Mouse (Mus musculus): ENCODE results near the gene Fgd6. TPM values are rescaled to one million over a fixed set of nuclear protein-coding genes. Genes with fewer than 3 reads are reported as not detected.
A peak's percentile ranks its signal among the peaks of the same experiment; 100 is the strongest.

Gene Fgd6
- total and polyA plus RNA-seq, 3 experiments: 1.2 to 2.8 TPM; not detected in 1

GRCm38 (mm10) chr10:94122595-94122994, 86.8 kb downstream of the Fgd6 start:
- Histone ChIP-seq H3K9ac (ENCODE audit: control insufficient read depth, low read depth, low read length, poor library complexity, severe bottlenecking) (no peak overlapping the region), H3K36me3 (ENCODE audit: control insufficient read depth in 1 of 2, insufficient read depth in 2 of 2, low read length in 2 of 2) (peaks cover 0 to 12% of the 10 kb centered on the region in 2 experiments; a peak in 2 of 4 replicates), H3K79me2 (ENCODE audit: control insufficient read depth, insufficient read depth, low read length, poor library complexity) (no peaks in the 10 kb centered on the region), H3K4me1 (ENCODE audit: control insufficient read depth in 1 of 2, insufficient read depth in 2 of 2, low read length in 2 of 2) (peaks cover 2 to 14% of the 10 kb centered on the region in 2 experiments; a peak in 3 of 4 replicates), H3K27ac (ENCODE audit: control insufficient read depth, low read depth, low read length) (0 out of 2 replicates have a peak overlapping the region, but pooled peaks have one; percentile 29), H3K9me3 (replicated peaks; ENCODE audit: insufficient read depth, low read length) (no peaks in the 10 kb centered on the region), H3K4me3 (ENCODE audit: control insufficient read depth in 1 of 2, insufficient read depth in 1 of 2, low read depth in 2 of 2, low read length in 2 of 2) (no peak overlapping the region), H3K27me3 (ENCODE audit: control insufficient read depth in 1 of 2, insufficient read depth in 2 of 2, low read length in 2 of 2) (no peaks in the 10 kb centered on the region)
- TF ChIP-seq MXI1 (IDR thresholded peaks at IDR 0.05; ENCODE audit: low read depth, low read length) (no peak), ZNF384 (IDR thresholded peaks at IDR 0.05; ENCODE audit: low read depth, low read length) (no peak), TCF12 (IDR thresholded peaks at IDR 0.05; ENCODE audit: low read depth, low read length) (peak; percentile 69; the same call in 1 of the 2 replicates), BHLHE40 (IDR thresholded peaks at IDR 0.05; ENCODE audit: borderline replicate concordance, low read depth, low read length) (0 out of 2 replicates have a peak, but pooled peaks have one; percentile 27), TAL1 (IDR thresholded peaks at IDR 0.05; ENCODE audit: low read length) (peak; percentile 60), ETS1 (IDR thresholded peaks at IDR 0.05; ENCODE audit: low read depth, low read length) (peak; percentile 64), ZMIZ1 (IDR thresholded peaks at IDR 0.05; ENCODE audit: low read depth, low read length) (no peak), E2F4 (IDR thresholded peaks at IDR 0.05; ENCODE audit: borderline replicate concordance, low read depth, low read length) (no peak), ZKSCAN1 (IDR thresholded peaks at IDR 0.05; ENCODE audit: low read depth, low read length) (no peak), EP300 (IDR thresholded peaks at IDR 0.05; ENCODE audit: low read depth in 1 of 2, low read length in 2 of 2) (peak; percentile 50 to 71), MAFK (IDR thresholded peaks at IDR 0.05; ENCODE audit: borderline replicate concordance, low read depth, low read length) (no peak), SIN3A (IDR thresholded peaks at IDR 0.05; ENCODE audit: low read length) (peak; percentile 22; the same call in 1 of the 2 replicates), USF1 (IDR thresholded peaks at IDR 0.05; ENCODE audit: low read depth, low read length) (peak; percentile 80), ELF1 (IDR thresholded peaks at IDR 0.05; ENCODE audit: low read depth, low read length) (no peak), GATA1 (IDR thresholded peaks at IDR 0.05; ENCODE audit: low read depth, low read length) (peak; percentile 64), NRF1 (IDR thresholded peaks at IDR 0.05; ENCODE audit: insufficient read depth, low read depth, low read length, poor library complexity, severe bottlenecking) (no peak), RAD21 (IDR thresholded peaks at IDR 0.05; ENCODE audit: low read depth, low read length) (no peak)
- DNase-seq (ENCODE audit: low read depth, low spot score): peak; percentile 87

GRCm38 (mm10) chr10:94123581-94123980, 87.8 kb downstream of the Fgd6 start:
- Histone ChIP-seq H3K9ac (ENCODE audit: control insufficient read depth, low read depth, low read length, poor library complexity, severe bottlenecking) (no peak overlapping the region), H3K9me3 (replicated peaks; ENCODE audit: insufficient read depth, low read length) (no peaks in the 10 kb centered on the region), H3K27ac (ENCODE audit: control insufficient read depth, low read depth, low read length) (no peak overlapping the region), H3K27me3 (ENCODE audit: control insufficient read depth in 1 of 2, insufficient read depth in 2 of 2, low read length in 2 of 2) (no peaks in the 10 kb centered on the region), H3K36me3 (ENCODE audit: control insufficient read depth in 1 of 2, insufficient read depth in 2 of 2, low read length in 2 of 2) (peaks cover 0 to 12% of the 10 kb centered on the region in 2 experiments; a peak in 2 of 4 replicates), H3K4me1 (ENCODE audit: control insufficient read depth in 1 of 2, insufficient read depth in 2 of 2, low read length in 2 of 2) (peaks cover 2 to 14% of the 10 kb centered on the region in 2 experiments; a peak in 3 of 4 replicates), H3K79me2 (ENCODE audit: control insufficient read depth, insufficient read depth, low read length, poor library complexity) (no peaks in the 10 kb centered on the region), H3K4me3 (ENCODE audit: control insufficient read depth in 1 of 2, insufficient read depth in 1 of 2, low read depth in 2 of 2, low read length in 2 of 2) (no peak overlapping the region)
- TF ChIP-seq MYB (IDR thresholded peaks at IDR 0.05; ENCODE audit: low read depth, low read length) (no peak), POLR2A (IDR thresholded peaks at IDR 0.05; ENCODE audit: control insufficient read depth in 1 of 2, insufficient read depth in 1 of 2, low read depth in 1 of 2, low read length in 2 of 2, poor library complexity in 1 of 2) (no peak), GABPA (IDR thresholded peaks at IDR 0.05; ENCODE audit: low read depth, low read length) (no peak), E2F4 (IDR thresholded peaks at IDR 0.05; ENCODE audit: borderline replicate concordance, low read depth, low read length) (no peak), MAZ (IDR thresholded peaks at IDR 0.05; ENCODE audit: low read depth, low read length) (no peak), CHD2 (IDR thresholded peaks at IDR 0.05; ENCODE audit: low read length) (no peak), USF2 (IDR thresholded peaks at IDR 0.05; ENCODE audit: borderline replicate concordance in 1 of 2, insufficient read depth in 1 of 2, low read depth in 1 of 2, low read length in 2 of 2) (no peak), TCF12 (IDR thresholded peaks at IDR 0.05; ENCODE audit: low read depth, low read length) (no peak), UBTF (IDR thresholded peaks at IDR 0.05; ENCODE audit: borderline replicate concordance, insufficient read depth, low read depth, low read length) (no peak), MXI1 (IDR thresholded peaks at IDR 0.05; ENCODE audit: low read depth, low read length) (no peak)
- DNase-seq (ENCODE audit: low read depth, low spot score): no peak

Measured in MEL (cell line).